Mouse (Mus musculus): ENCODE results near the gene Olig1.

The Olig1 gene

DNA sequence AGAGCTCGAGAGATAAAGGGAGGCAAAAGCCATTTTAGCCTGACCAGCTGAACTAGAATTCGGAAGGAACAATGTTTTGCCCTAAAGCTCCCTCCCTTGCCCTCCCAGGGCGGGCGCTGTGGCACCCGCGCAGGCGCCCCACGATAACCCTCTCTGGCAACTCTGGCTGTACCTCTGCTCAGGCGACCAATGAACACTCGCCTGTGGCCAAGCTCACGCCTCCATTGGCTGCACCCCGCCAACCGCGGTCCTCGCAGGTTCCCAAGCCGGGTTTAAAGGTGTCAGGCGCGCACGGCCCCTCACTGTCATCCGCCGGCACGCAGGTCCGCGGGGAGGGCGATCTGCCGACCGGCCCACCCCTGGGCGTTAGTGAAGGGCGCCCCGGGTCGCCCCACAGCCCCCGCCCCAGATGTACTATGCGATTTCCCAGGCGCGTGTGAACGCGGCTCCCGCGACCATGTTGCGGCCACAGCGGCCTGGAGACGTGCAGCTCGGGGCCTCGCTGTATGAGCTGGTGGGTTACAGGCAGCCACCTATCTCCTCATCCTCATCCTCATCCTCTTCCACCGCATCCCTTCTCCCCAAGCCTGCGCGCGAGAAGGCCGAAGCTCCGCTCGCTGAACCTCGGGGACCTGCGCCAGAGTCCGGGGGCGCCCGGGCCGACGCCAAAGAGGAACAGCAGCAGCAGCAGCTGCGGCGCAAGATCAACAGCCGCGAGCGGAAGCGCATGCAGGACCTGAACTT, at the start of gene Olig1:
Olig1 (plus strand) TSS at position 305 of the 744 bp plus-strand sequence.
- peak; percentile 90 for DNase-seq (ENCODE audit: low read depth, low spot score)

GRCm38 (mm10) chr16:91222171-91222642, 47.4 kb upstream of the Olig1 start:
- peak; percentile 68 for DNase-seq (ENCODE audit: low read depth, low spot score)

DNA sequence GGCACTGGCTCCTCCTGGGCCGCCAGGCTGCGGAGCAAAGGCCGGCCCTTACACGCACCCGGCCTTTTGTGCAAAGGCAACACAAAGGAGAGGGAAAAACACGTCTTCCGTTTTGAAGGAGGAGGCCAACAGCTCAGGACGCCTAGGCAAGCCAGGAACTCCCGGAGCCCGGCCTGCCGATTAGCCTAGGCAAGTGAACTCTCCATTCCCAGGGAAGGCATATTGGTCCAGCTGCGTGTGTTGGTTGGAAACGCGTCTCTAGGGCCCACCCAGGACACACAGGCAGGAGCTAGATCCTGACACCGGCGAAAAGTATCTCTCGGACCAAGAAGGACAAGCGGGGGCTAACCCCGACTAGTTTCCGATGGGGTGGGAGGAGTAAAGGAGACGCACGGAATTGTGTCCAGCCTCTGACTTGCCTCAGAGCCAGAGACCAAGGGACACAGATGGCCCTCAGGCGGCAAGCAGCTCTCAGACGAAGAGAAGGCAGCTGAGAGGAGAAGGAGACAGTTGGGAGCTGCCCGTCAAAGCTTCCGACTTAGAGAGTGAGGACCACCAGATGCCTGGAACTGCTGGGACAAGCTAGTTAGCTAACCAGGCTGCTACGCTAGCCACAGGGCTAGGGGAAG, 46.8 kb upstream of the Olig1 start:
- DNase-seq (ENCODE audit: low read depth, low spot score): peak; percentile 60

- no peak for DNase-seq (ENCODE audit: low read depth, low spot score)
Observed at GRCm38 (mm10) chr16:91223327-91224067, 46.1 kb upstream of the Olig1 start.

GRCm38 (mm10) chr16:91224068-91224402, 45.5 kb upstream of the Olig1 start:
- no peak for DNase-seq (ENCODE audit: low read depth, low spot score)

- peak; percentile 63 for DNase-seq (ENCODE audit: low read depth, low spot score)
Observed at GRCm38 (mm10) chr16:91224481-91225232, 44.9 kb upstream of the Olig1 start.

- peak; percentile 85 for DNase-seq (ENCODE audit: low read depth, low spot score)
Observed at GRCm38 (mm10) chr16:91225233-91226037, 44.1 kb upstream of the Olig1 start, which contains the start of gene Olig2. Olig2 (plus strand) TSS chr16:91225457.

GRCm38 (mm10) chr16:91226038-91226882, 43.3 kb upstream of the Olig1 start:
- DNase-seq (ENCODE audit: low read depth, low spot score): peak; percentile 62

GRCm38 (mm10) chr16:91226883-91227759, 42.5 kb upstream of the Olig1 start:
- peak; percentile 59 for DNase-seq (ENCODE audit: low read depth, low spot score)

GRCm38 (mm10) chr16:91227760-91228043, 41.9 kb upstream of the Olig1 start:
- no peak for DNase-seq (ENCODE audit: low read depth, low spot score)

GRCm38 (mm10) chr16:91228238-91229071, 41.1 kb upstream of the Olig1 start:
- DNase-seq (ENCODE audit: low read depth, low spot score): no peak

- DNase-seq (ENCODE audit: low read depth, low spot score): no peak
Observed at GRCm38 (mm10) chr16:91229072-91229348, 40.6 kb upstream of the Olig1 start.

GRCm38 (mm10) chr16:91229643-91230042, 39.9 kb upstream of the Olig1 start:
- no peak for DNase-seq (ENCODE audit: low read depth, low spot score)

GRCm38 (mm10) chr16:91231781-91232469, 37.6 kb upstream of the Olig1 start:
- DNase-seq (ENCODE audit: low read depth, low spot score): no peak

- DNase-seq (ENCODE audit: low read depth, low spot score): peak; percentile 39
Observed at GRCm38 (mm10) chr16:91232470-91233240, 36.9 kb upstream of the Olig1 start.

GRCm38 (mm10) chr16:91233241-91233944, 36.2 kb upstream of the Olig1 start:
- DNase-seq (ENCODE audit: low read depth, low spot score): no peak
